Mouse (Mus musculus) right cerebral cortex, adult 18-20 months (tissue): ENCODE data around the gene Rab21.
A peak's percentile ranks its signal among the peaks of the same experiment; 100 is the strongest.

Experiments used
- DNase-seq: peaks from one replicate; pipeline ENCODE4 v3.0.0; 2022; ENCODE audit warnings: mixed read lengths

The Rab21 gene

GRCm38 (mm10) chr10:115270612-115271390 is 44.6 kb downstream of the Rab21 start:
- DNase-seq: no peak

DNA sequence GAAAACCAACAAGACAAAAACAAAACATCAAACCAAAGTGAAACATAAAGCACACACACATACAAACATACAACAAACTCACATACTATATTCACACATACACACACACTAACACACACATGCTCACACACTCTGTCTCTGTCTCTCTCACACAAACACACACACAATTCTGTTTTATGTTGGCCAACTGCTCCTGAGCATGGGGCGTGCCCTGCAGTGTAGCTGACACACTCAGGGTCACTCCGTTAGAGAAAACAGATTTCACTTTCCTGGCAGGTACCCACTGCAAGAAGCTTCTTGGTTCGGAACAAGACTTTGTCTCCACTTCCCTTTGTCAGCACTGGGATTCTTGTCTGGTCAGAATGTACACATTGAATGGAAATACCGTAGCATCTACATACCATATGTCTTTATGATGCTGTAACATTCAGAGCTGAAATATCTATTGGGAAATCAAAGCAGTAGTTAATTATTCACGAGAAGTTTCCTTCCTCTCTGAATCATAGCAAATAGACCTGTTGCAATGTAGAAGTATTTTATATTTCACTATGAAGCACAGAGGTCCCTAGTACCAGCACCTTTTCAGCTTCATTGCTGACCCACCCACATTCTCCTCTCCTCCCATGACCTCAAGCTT is 52.4 kb downstream of the Rab21 start:
- no peak for DNase-seq

DNA sequence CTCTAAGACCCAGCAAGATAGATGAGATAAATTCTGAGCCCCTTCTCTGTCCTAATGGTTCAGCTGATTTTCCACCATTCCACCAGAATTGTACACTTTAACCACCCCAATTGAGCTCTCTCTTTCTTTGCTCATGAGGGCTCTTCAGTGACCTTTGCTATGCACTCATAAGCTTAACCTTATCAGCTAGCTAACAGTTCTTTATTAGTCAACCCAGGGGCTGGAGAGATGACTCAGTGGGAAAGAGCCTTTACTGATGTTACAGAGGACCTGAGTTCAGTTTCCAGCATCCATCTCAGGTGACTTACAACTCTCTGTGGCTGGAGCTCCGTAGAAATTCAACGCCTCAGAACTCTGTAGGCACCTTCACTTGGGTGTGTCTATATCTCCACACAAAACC is 53.1 kb downstream of the Rab21 start:
- no peak for DNase-seq

GRCm38 (mm10) chr10:115261428-115261827 is 54.0 kb downstream of the Rab21 start:
- DNase-seq: no peak

GRCm38 (mm10) chr10:115256162-115256561 is 59.2 kb downstream of the Rab21 start:
- no peak for DNase-seq

- no peak for DNase-seq
These were observed 61.9 kb downstream of the Rab21 start for GRCm38 (mm10) chr10:115253521-115253920.

DNA sequence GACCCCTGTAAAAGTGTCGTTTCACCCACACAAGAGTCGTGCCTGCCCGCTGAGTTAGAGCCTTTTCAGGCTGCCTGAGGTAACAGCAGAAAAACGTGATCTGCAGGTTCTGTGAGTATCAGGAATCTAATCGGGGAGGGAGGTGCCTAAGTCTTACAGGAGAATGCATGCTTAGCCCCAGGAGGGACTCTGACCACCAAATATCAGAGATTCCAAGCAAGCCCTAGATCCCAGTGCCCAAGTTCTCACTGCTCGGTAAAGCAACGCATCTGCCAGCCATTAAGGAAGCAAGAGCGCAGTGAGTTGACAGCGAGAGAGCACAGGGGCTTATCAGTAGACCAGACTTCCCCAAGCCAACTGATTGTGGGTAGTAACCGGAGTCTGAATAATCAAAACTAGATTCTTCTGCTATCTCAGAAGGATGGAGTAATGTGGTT is 63.1 kb downstream of the Rab21 start:
- DNase-seq: no peak

DNA sequence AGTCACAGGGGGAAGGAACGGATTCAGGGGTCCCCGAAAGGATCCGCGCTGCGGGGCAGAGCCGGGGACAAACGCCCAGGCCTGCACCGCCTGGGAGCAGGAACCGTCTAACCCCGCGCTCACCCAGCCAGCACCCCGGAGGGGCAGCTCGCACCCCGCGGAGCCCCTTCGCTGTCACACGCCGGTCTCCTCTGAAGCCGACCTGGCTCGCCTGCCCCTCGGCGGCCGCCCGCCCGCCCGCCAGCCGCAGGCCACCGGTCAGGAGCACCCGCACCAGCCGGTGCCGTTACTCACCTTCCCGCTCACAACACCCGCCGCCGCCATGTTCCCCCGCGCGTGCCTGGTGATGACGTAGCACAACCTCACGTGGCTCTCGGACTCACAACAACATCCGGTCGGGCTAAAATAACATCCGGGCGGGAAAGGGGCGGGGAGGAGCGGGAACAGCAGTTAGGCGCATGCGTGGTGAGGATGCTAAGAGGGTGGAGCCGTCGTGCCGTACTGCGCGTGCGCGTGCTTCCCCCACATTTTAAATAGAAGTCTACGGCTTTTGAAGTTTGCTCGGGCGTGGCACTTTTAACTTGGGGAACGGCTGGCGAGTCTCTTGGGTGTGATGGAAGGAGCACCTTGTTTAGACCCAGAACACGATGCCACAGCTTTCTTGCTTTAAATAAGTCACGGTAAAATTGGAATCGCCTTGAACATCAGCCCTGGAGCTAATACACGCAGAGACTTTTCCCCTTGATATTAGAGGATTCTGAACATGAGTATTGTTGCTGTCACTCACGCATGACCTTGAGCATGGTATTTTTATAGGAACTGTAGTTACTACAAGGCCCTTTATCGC is 64.1 kb downstream of the Rab21 start, which contains the start of gene Tbc1d15:
Gene Tbc1d15 (minus strand): TSS at position 380 of the 847 bp plus-strand sequence.
- DNase-seq: peak; percentile 97

- no peak for DNase-seq
These were observed 64.9 kb downstream of the Rab21 start for GRCm38 (mm10) chr10:115250235-115251087.

DNA sequence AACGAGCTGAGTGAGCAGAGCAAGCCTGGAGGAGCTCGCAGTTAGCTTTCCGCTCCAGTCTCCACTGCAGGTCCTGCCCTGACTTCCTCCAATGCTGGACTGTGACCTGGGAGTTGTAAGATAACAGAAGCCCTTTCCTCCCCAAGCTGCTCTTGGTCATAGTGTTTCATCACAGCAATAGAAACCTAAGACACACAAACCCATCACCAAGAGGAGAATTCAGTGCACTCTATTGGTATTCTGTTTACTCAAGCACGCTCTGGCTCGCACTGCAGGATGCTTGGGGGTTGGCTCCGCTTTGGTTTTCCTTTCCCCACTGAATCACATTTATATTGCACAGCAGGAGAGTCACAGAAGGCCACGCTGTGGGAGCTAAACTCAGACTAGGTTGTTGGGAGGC is 67.4 kb downstream of the Rab21 start:
- no peak for DNase-seq

- no peak for DNase-seq
These were observed 69.9 kb downstream of the Rab21 start for GRCm38 (mm10) chr10:115245488-115245887.

DNA sequence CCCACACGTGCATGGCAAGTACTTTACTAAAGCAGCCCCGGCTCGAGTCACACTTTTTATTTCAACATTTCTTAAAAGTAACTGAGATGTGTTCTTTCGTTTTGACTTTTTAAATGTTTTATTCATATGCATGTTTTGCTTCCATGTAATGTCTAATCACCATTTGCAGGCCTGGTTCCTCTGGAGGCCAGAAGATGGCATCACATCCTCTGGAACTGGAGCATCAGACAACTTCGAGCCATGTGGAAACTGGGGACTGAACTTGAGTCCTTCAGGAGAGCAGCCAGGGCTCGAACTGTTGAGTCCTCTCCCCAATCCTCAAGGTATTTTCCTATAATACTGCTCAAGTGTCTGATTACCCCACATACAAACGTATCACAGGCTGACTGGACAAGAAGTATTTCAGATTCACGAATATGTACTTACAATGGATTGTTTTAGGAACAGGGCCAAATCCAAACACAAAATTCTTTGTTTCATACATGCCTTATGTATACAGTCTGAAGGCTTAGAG is 74.3 kb downstream of the Rab21 start:
- DNase-seq: no peak

GRCm38 (mm10) chr10:115237931-115238330 is 77.5 kb downstream of the Rab21 start:
- DNase-seq: no peak
